Mouse (Mus musculus) macrophage (primary cell): Measurements from ENCODE around the gene Fnbp1. TPM values are rescaled to one million over a fixed set of nuclear protein-coding genes. Genes with fewer than 3 reads are reported as not detected.
A peak's percentile ranks its signal among the peaks of the same experiment; 100 is the strongest.

Experiments
- H3K27ac ChIP-seq: fragments of 350-480 bp; formaldehyde crosslinking; 2 replicates; pipeline ENCODE4 v1.9.0; 2021
- H3K36me3 ChIP-seq: fragments of 350-480 bp; formaldehyde crosslinking; 2 replicates; pipeline ENCODE4 v1.9.0; 2021; ENCODE audit errors: inconsistent target
- H3K4me3 ChIP-seq: fragments of 350-480 bp; formaldehyde crosslinking; 2 replicates; pipeline ENCODE4 v1.9.0; 2021; ENCODE audit errors: inconsistent target
- H3K79me2 ChIP-seq: fragments of 350-480 bp; formaldehyde crosslinking; 2 replicates; pipeline ENCODE4 v1.9.0; 2021; ENCODE audit errors: inconsistent target
- WGBS: methylation state at CpG from one replicate; pipeline ENCODE4 v1.1.7; 2026; ENCODE audit warnings: inconsistent platforms; ENCODE audit not compliant: missing documents; 5-methylcytosine and 5-hydroxymethylcytosine counted together
- polyA plus RNA-seq: library from polyadenylated mRNA; stranded (reverse); fragments of 250-400 nt; gene quantifications from 3 replicates; pipeline ENCODE4 v1.2.4, GENCODE M21; 2018; ENCODE audit warnings: inconsistent platforms

Gene Fnbp1
- polyA plus RNA-seq, 1 experiment from 2014 or later: 118 TPM

GRCm38 (mm10) chr2:30981790-30982513 is 159.9 kb downstream of the Fnbp1 start, which contains the start of the genes BC005624 and Usp20:
BC005624 (minus strand) TSS chr2:30982201.
Usp20 (plus strand) TSS chr2:30982279.
- Histone ChIP-seq H3K79me2 (peaks cover 11% of the 10 kb centered on the region), H3K27ac (peak within 1 kb of the TSS; percentile 36), H3K36me3 (peaks cover 22% of the 10 kb centered on the region; the same call in 1 of the 2 replicates), H3K4me3 (peak within 1 kb of the TSS; percentile 98)
- WGBS: 0% methylated on average over 66 of the region's 66 CpGs

Other genes with a start within 250 kb of the Fnbp1 start
- 0.59 to 0.80 TPM (median 0.68 TPM) in 3 replicates for gene Ptges, start 212.1 kb downstream of the Fnbp1 start, polyA plus RNA-seq
- 10.8 to 29.9 TPM (median 25.4 TPM) in 3 replicates for gene Tor1b, start 189.0 kb downstream of the Fnbp1 start, polyA plus RNA-seq
- 34.9 to 50.0 TPM (median 42.9 TPM) in 3 replicates for gene Tor1a, start 174.1 kb downstream of the Fnbp1 start, polyA plus RNA-seq
- 50.3 to 111 TPM (median 71.9 TPM) in 3 replicates for gene BC005624, start 159.8 kb downstream of the Fnbp1 start, polyA plus RNA-seq
- 2.9 to 4.6 TPM (median 3.1 TPM) in 3 replicates for gene Usp20, start 159.7 kb downstream of the Fnbp1 start, polyA plus RNA-seq
- 44.0 to 60.9 TPM (median 45.0 TPM) in 3 replicates for gene Gpr107, start 10.3 kb upstream of the Fnbp1 start, polyA plus RNA-seq
- gene Ncs1, start 103.8 kb upstream of the Fnbp1 start, polyA plus RNA-seq: 0.25 to 2.7 TPM (median 0.34 TPM) in 3 replicates
- gene Hmcn2, start 172.4 kb upstream of the Fnbp1 start, polyA plus RNA-seq: 0.36 TPM in 1 of 3 replicates, not detected in the others